In genomic region chr8:126918356-126918755, GRCm38 (mm10) we compare ENCODE assay signal across 23 mouse cellular contexts. TPM values are rescaled to one million over a fixed set of nuclear protein-coding genes. Genes with fewer than 3 reads are reported as not detected.
DNase-seq lines count a peak whose midpoint lies in the region; ATAC-seq and TF ChIP-seq lines count a peak whose summit lies in the region.
"Had no signal": no experiment of that assay in that cellular context is flagged by ENCODE, and none has a peak within 500 bp of the region (broad histone marks: within the 10 kb centered on the region; RNA-seq: fewer than 3 reads in every experiment).

No protein-coding gene starts in this region.

- H3K9ac ChIP-seq in embryonic facial prominence, embryonic 15.5 days: no peak overlapping the region
- no peak overlapping the region for H3K9ac ChIP-seq in heart, postnatal 0 days (replicated peaks; ENCODE audit: low read depth, low read length)
- H3K9ac ChIP-seq: forebrain, postnatal 0 days; heart, embryonic 13.5 days; hindbrain, embryonic 13.5 days; intestine, embryonic 15.5 days had no signal

- H3K27me3 ChIP-seq in embryonic facial prominence, embryonic 15.5 days: no peaks in the 10 kb centered on the region
- no peaks in the 10 kb centered on the region for H3K27me3 ChIP-seq in embryonic facial prominence, embryonic 10.5 days (replicated peaks; ENCODE audit: low read depth, poor library complexity, severe bottlenecking)
- H3K27me3 ChIP-seq in heart, postnatal 0 days (ENCODE audit: control insufficient read depth, insufficient read depth, low read length): no peaks in the 10 kb centered on the region
- H3K27me3 ChIP-seq in megakaryocyte, embryonic 14.5 days (replicated peaks): peaks cover 5% of the 10 kb centered on the region
- H3K27me3 ChIP-seq: heart, embryonic 13.5 days; hindbrain, embryonic 13.5 days; intestine, embryonic 15.5 days had no signal

- TF ChIP-seq EP300 in heart, postnatal 0 days (IDR thresholded peaks at IDR 0.05; ENCODE audit: low read depth): no peak

- no peak for ATAC-seq in embryonic facial prominence, embryonic 15.5 days (ENCODE audit: insufficient number of reproducible peaks, low FRiP score, low TSS enrichment, low read depth)
- ATAC-seq in heart, postnatal 0 days (ENCODE audit: insufficient read depth, low read depth): no peak
- ATAC-seq in megakaryocyte, adult 5-6 weeks (ENCODE audit: poor library complexity, severe bottlenecking): no peak
- ATAC-seq: activated CD4-positive, CD25-positive, alpha-beta regulatory T cell, adult 4 months; forebrain, embryonic 14.5 days; forebrain, postnatal 0 days; hindbrain, embryonic 16.5 days had no signal

- peaks cover 50% of the 10 kb centered on the region for H3K4me1 ChIP-seq in embryonic facial prominence, embryonic 15.5 days
- peaks cover 36% of the 10 kb centered on the region for H3K4me1 ChIP-seq in embryonic facial prominence, embryonic 10.5 days
- peaks cover 27% of the 10 kb centered on the region for H3K4me1 ChIP-seq in heart, postnatal 0 days (ENCODE audit: control insufficient read depth, insufficient read depth)
- H3K4me1 ChIP-seq in megakaryocyte, embryonic 14.5 days: peaks cover 75% of the 10 kb centered on the region

- no peaks in the 10 kb centered on the region; the same call in 1 of the 2 replicates for H3K36me3 ChIP-seq in embryonic facial prominence, embryonic 15.5 days
- peaks cover 15% of the 10 kb centered on the region; the same call in 1 of the 2 replicates for H3K36me3 ChIP-seq in embryonic facial prominence, embryonic 10.5 days (replicated peaks)
- no peaks in the 10 kb centered on the region for H3K36me3 ChIP-seq in heart, postnatal 0 days (replicated peaks; ENCODE audit: control insufficient read depth, insufficient read depth, low read length)
- H3K36me3 ChIP-seq in megakaryocyte, embryonic 14.5 days (replicated peaks; ENCODE audit: low read length): peaks cover 21% of the 10 kb centered on the region
- H3K36me3 ChIP-seq: intestine, embryonic 15.5 days had no signal

- 100% methylated on average over 1 of the region's 1 CpGs for WGBS in embryonic facial prominence, embryonic 15.5 days
- WGBS in embryonic facial prominence, embryonic 10.5 days: 95% methylated on average over 1 of the region's 1 CpGs
- WGBS in heart, postnatal 0 days: 86% methylated on average over 1 of the region's 1 CpGs

- intact Hi-C loops in heart, postnatal 25 days (cut with DNase I): loop anchor here (2.0 to 5.0 kb wide), 3 partner anchors 68 to 250 kb away; no protein-coding TSS in a partner anchor
- intact Hi-C loops in gastrocnemius, adult 2 months (cut with DNase I): loop anchor here (5.0 kb wide), 1 partner anchor 321 kb away; no protein-coding TSS in a partner anchor

- peak overlapping the region; percentile 14; the same call in 1 of the 2 replicates for H3K27ac ChIP-seq in embryonic facial prominence, embryonic 15.5 days (replicated peaks)
- no peak overlapping the region for H3K27ac ChIP-seq in embryonic facial prominence, embryonic 10.5 days (replicated peaks)
- peak overlapping the region; percentile 84; the same call in 1 of the 2 replicates for H3K27ac ChIP-seq in heart, postnatal 0 days (ENCODE audit: low read depth)
- H3K27ac ChIP-seq in gastrocnemius, adult 2 months: no peak overlapping the region; the same call in 1 of the 2 replicates
- H3K27ac ChIP-seq: hindbrain, embryonic 13.5 days; intestine, embryonic 15.5 days had no signal

- H3K4me2 ChIP-seq in embryonic facial prominence, embryonic 15.5 days (replicated peaks): no peak overlapping the region
- no peak overlapping the region for H3K4me2 ChIP-seq in heart, postnatal 0 days (ENCODE audit: low read depth, low read length)
- H3K4me2 ChIP-seq: heart, embryonic 13.5 days; hindbrain, embryonic 13.5 days; intestine, embryonic 15.5 days had no signal

- H3K4me3 ChIP-seq in embryonic facial prominence, embryonic 15.5 days (replicated peaks): no peak overlapping the region
- H3K4me3 ChIP-seq in embryonic facial prominence, embryonic 10.5 days: no peak overlapping the region
- H3K4me3 ChIP-seq in heart, postnatal 0 days (ENCODE audit: low read depth, low read length): no peak overlapping the region
- peak overlapping the region; percentile 74 for H3K4me3 ChIP-seq in megakaryocyte, embryonic 14.5 days (replicated peaks)
- H3K4me3 ChIP-seq in gastrocnemius, adult 2 months: no peak overlapping the region
- H3K4me3 ChIP-seq: heart, embryonic 13.5 days; hindbrain, embryonic 10.5 days; hindbrain, embryonic 13.5 days; intestine, embryonic 15.5 days had no signal

- no peak for DNase-seq in embryonic facial prominence, embryonic 10.5 days (ENCODE audit: low spot score)
- no peak for DNase-seq in heart, postnatal 0 days (ENCODE audit: low spot score)
- no peak for DNase-seq in heart, postnatal 25 days (ENCODE audit: low spot score)
- DNase-seq in thymus, postnatal 36 days: no peak
- no peak for DNase-seq in gastrocnemius, adult 2 months
- DNase-seq: adrenal gland, adult 8-10 months; adrenal gland, postnatal 25 days; cerebellum, adult 11-12 months; cerebellum, adult 8-10 months; cerebellum, postnatal 10 days; cerebellum, postnatal 36 days; embryo, embryonic 11 days had no signal

- no peak for TF ChIP-seq CTCF in heart, postnatal 0 days (IDR thresholded peaks at IDR 0.05; ENCODE audit: low read depth)
- no peak for TF ChIP-seq CTCF in gastrocnemius, adult 2 months (IDR thresholded peaks at IDR 0.05)

- no peaks in the 10 kb centered on the region for H3K9me3 ChIP-seq in embryonic facial prominence, embryonic 15.5 days (replicated peaks)
- no peaks in the 10 kb centered on the region for H3K9me3 ChIP-seq in embryonic facial prominence, embryonic 10.5 days
- no peaks in the 10 kb centered on the region for H3K9me3 ChIP-seq in heart, postnatal 0 days (replicated peaks; ENCODE audit: control insufficient read depth, low read length)
- H3K9me3 ChIP-seq in megakaryocyte, embryonic 14.5 days: no peaks in the 10 kb centered on the region
- H3K9me3 ChIP-seq: heart, embryonic 13.5 days; hindbrain, embryonic 10.5 days; hindbrain, embryonic 13.5 days; intestine, embryonic 15.5 days had no signal

RNA-seq across cellular contexts. Expression of gene Tomm20, which starts 27.3 kb away (rescaled TPM):
- 185 and 193 TPM in 2 replicates for polyA plus RNA-seq in embryonic facial prominence, embryonic 15.5 days (2015; fragmentation: Nextera tagmentation; extraction: Ambion mirVana)
- 285 and 304 TPM in 2 replicates for polyA plus RNA-seq in embryonic facial prominence, embryonic 10.5 days (2016; fragmentation: Nextera tagmentation; extraction: Ambion mirVana)
- total RNA-seq in heart, postnatal 0 days (2014; rRNA removed; ENCODE audit: low replicate concordance): 52.6 and 65.3 TPM in 2 replicates
- 203 and 213 TPM in 2 replicates for polyA plus RNA-seq in heart, postnatal 0 days (2015; fragmentation: Nextera tagmentation; extraction: Ambion mirVana)
- total RNA-seq in heart, postnatal 25 days (2021): 10 to 100 TPM; 76.2 to 76.4 TPM
- polyA plus RNA-seq in megakaryocyte, embryonic 14.5 days (2012; ENCODE audit: insufficient read depth, low replicate concordance): 997 and 1,071 TPM in 2 replicates
- 47.7 and 70.1 TPM in 2 replicates for total RNA-seq in megakaryocyte, adult 5-6 weeks (2015)
- 69.9 and 71.9 TPM in 2 replicates for total RNA-seq in megakaryocyte, adult 5-6 weeks (2017)
- 100 to 1,000 TPM in 1 of 2 experiments, 10 to 100 TPM in 1; 92.0 to 104 TPM for total RNA-seq in gastrocnemius, adult 2 months (2021)

RNA-seq across cellular contexts. Expression of gene Rbm34, which starts 52.5 kb away (rescaled TPM):
- polyA plus RNA-seq in embryonic facial prominence, embryonic 15.5 days (2015; fragmentation: Nextera tagmentation; extraction: Ambion mirVana): 23.1 and 23.7 TPM in 2 replicates
- polyA plus RNA-seq in embryonic facial prominence, embryonic 10.5 days (2016; fragmentation: Nextera tagmentation; extraction: Ambion mirVana): 24.9 and 26.9 TPM in 2 replicates
- 1.3 and 3.9 TPM in 2 replicates for total RNA-seq in heart, postnatal 0 days (2014; rRNA removed; ENCODE audit: low replicate concordance)
- polyA plus RNA-seq in heart, postnatal 0 days (2015; fragmentation: Nextera tagmentation; extraction: Ambion mirVana): 8.0 and 8.8 TPM in 2 replicates
- 1 to 10 TPM; 2.6 to 2.8 TPM for total RNA-seq in heart, postnatal 25 days (2021)
- polyA plus RNA-seq in megakaryocyte, embryonic 14.5 days (2012; ENCODE audit: insufficient read depth, low replicate concordance): 4.8 and 6.9 TPM in 2 replicates
- 22.9 and 32.9 TPM in 2 replicates for total RNA-seq in megakaryocyte, adult 5-6 weeks (2015)
- 28.2 and 35.2 TPM in 2 replicates for total RNA-seq in megakaryocyte, adult 5-6 weeks (2017)
- total RNA-seq in gastrocnemius, adult 2 months (2021): 1 to 10 TPM; 4.7 to 4.8 TPM

Comparison
In these comparisons a context has a peak if more than half of its experiments do, and no peak if none do; other contexts are left out.
1. H3K27ac ChIP-seq: peak in embryonic facial prominence, embryonic 15.5 days (single experiment) and heart, postnatal 0 days (single experiment); none in embryonic facial prominence, embryonic 10.5 days (single experiment) and gastrocnemius, adult 2 months (single experiment).